ENCODE assay signal across 8 mouse cellular contexts in genomic region chr7:133775796-133776625, GRCm38 (mm10). TPM values are rescaled to one million over a fixed set of nuclear protein-coding genes. Genes with fewer than 3 reads are reported as not detected.
A peak's percentile ranks its signal among the peaks of the same experiment; 100 is the strongest.
DNase-seq lines count a peak whose midpoint lies in the region; ATAC-seq and TF ChIP-seq lines count a peak whose summit lies in the region.

No protein-coding gene starts in this region.

- no peak for TF ChIP-seq CTCF in lung, adult 2 months (IDR thresholded peaks at IDR 0.05; ENCODE audit: insufficient read depth, low read length)
- no peak for TF ChIP-seq CTCF in Patski (IDR thresholded peaks at IDR 0.05)

- H3K4me1 ChIP-seq in lung, adult 2 months (ENCODE audit: control insufficient read depth, insufficient read depth, low read length), result peaks cover 7% of the 10 kb centered on the region
- H3K4me1 ChIP-seq in limb, embryonic 13.5 days, result peaks cover 10% of the 10 kb centered on the region
- peaks cover 14% of the 10 kb centered on the region for H3K4me1 ChIP-seq in midbrain, embryonic 16.5 days (ENCODE audit: control insufficient read depth, insufficient read depth, low read length)

- no peaks in the 10 kb centered on the region for H3K27me3 ChIP-seq in Patski
- peaks cover 36% of the 10 kb centered on the region for H3K27me3 ChIP-seq in limb, embryonic 13.5 days
- H3K27me3 ChIP-seq in midbrain, embryonic 16.5 days (ENCODE audit: control insufficient read depth, insufficient read depth, low read depth, low read length), result no peaks in the 10 kb centered on the region

- H3K27ac ChIP-seq in limb, embryonic 13.5 days, result no peak overlapping the region
- H3K27ac ChIP-seq in midbrain, embryonic 16.5 days (ENCODE audit: low read length), result no peak overlapping the region; the same call in 1 of the 2 replicates

- H3K36me3 ChIP-seq in limb, embryonic 13.5 days, result no peaks in the 10 kb centered on the region
- H3K36me3 ChIP-seq in midbrain, embryonic 16.5 days (ENCODE audit: control insufficient read depth, insufficient read depth, low read length), result no peaks in the 10 kb centered on the region

- in situ Hi-C loops in Patski (cut with MboI; ENCODE audit: low pct_unique_long_range_greater_than_20kb), result no loop called here

- H3K4me2 ChIP-seq in limb, embryonic 13.5 days (replicated peaks), result peak overlapping the region; percentile 86
- H3K4me2 ChIP-seq in midbrain, embryonic 16.5 days (ENCODE audit: low read length), result peak overlapping the region; percentile 83

- peak; percentile 38 for ATAC-seq in Patski
- ATAC-seq in erythroblast, adult 5-6 weeks (replicated peaks; ENCODE audit: low FRiP score, poor library complexity, severe bottlenecking), result peak; percentile 61
- ATAC-seq in limb, embryonic 13.5 days (ENCODE audit: low FRiP score, low read depth), result no peak; the same call in 1 of the 2 replicates
- peak; percentile 85 for ATAC-seq in midbrain, embryonic 16.5 days

- no peaks in the 10 kb centered on the region for H3K9me3 ChIP-seq in limb, embryonic 13.5 days
- H3K9me3 ChIP-seq in midbrain, embryonic 16.5 days (replicated peaks; ENCODE audit: control insufficient read depth, low read length, poor library complexity, severe bottlenecking), result no peaks in the 10 kb centered on the region

- no peak for TF ChIP-seq POLR2A in lung, adult 2 months (IDR thresholded peaks at IDR 0.05; ENCODE audit: borderline replicate concordance, extremely low read depth, low read depth, low read length)

- DNase-seq in lung, adult 2 months, result no peak
- no peak for DNase-seq in lung, postnatal 4 days
- DNase-seq in Patski (ENCODE audit: low read depth, low spot score), result no peak
- DNase-seq in heart, postnatal 4 days, result peak; percentile 37
- no peak for DNase-seq in B cell, adult 2 months

- POLR2A ChIA-PET in Patski (lab: Charles Lee), result interaction anchor here (0.7 to 2.4 kb wide), 4 partner anchors 11 to 68 kb away, joined by 3 to 8 read pairs (median 4); no protein-coding TSS in a partner anchor

- H3K9ac ChIP-seq in limb, embryonic 13.5 days, result peak overlapping the region; percentile 76
- peak overlapping the region; percentile 84 for H3K9ac ChIP-seq in midbrain, embryonic 16.5 days (ENCODE audit: low read depth, low read length)

- H3K4me3 ChIP-seq in lung, adult 2 months (replicated peaks; ENCODE audit: extremely low read depth, low read depth, low read length), result peak overlapping the region; percentile 84
- peak overlapping the region; percentile 75 for H3K4me3 ChIP-seq in limb, embryonic 13.5 days
- H3K4me3 ChIP-seq in midbrain, embryonic 16.5 days (ENCODE audit: low read depth, low read length), result peak overlapping the region; percentile 81

- WGBS in lung, adult 2 months, result 4% methylated on average over 37 of the region's 38 CpGs
- 5% methylated on average over 38 of the region's 38 CpGs for WGBS in limb, embryonic 13.5 days
- WGBS in midbrain, embryonic 16.5 days, result 1% methylated on average over 37 of the region's 38 CpGs

- CTCF ChIA-PET in Patski (lab: Charles Lee), result interaction anchor here (1.0 to 2.2 kb wide), 2 partner anchors 18 to 20 kb away, joined by 4 to 7 read pairs; no protein-coding TSS in a partner anchor

RNA-seq across cellular contexts. Expression of gene Fank1, which starts 0.7 kb away (rescaled TPM):
- 1.0 and 3.3 TPM in 2 replicates for polyA plus RNA-seq in lung, adult 2 months (2012; rRNA removed)
- 2.4 TPM for polyA plus RNA-seq in Patski (2021)
- not detected in 2 replicates for total RNA-seq in erythroblast, adult 5-6 weeks (2015; ENCODE audit: low replicate concordance)
- not detected in 2 replicates for total RNA-seq in erythroblast, adult 5-6 weeks (2017; ENCODE audit: low replicate concordance)
- not detected for total RNA-seq in heart, postnatal 4 days (2021)
- 0.17 and 0.22 TPM in 2 replicates for polyA plus RNA-seq in limb, embryonic 13.5 days (2015; fragmentation: Nextera tagmentation; extraction: Ambion mirVana)
- polyA plus RNA-seq in midbrain, embryonic 16.5 days (2015; fragmentation: Nextera tagmentation; extraction: Ambion mirVana), result 5.2 and 7.9 TPM in 2 replicates

RNA-seq across cellular contexts. Expression of gene Dhx32, which starts 6.5 kb away (rescaled TPM):
- polyA plus RNA-seq in lung, adult 2 months (2012; rRNA removed), result 14.2 and 22.2 TPM in 2 replicates
- 45.6 TPM for polyA plus RNA-seq in Patski (2021)
- 4.2 and 24.2 TPM in 2 replicates for total RNA-seq in erythroblast, adult 5-6 weeks (2015; ENCODE audit: low replicate concordance)
- 4.8 and 10.5 TPM in 2 replicates for total RNA-seq in erythroblast, adult 5-6 weeks (2017; ENCODE audit: low replicate concordance)
- total RNA-seq in heart, postnatal 4 days (2021), result 10 to 100 TPM; 39.0 to 41.5 TPM
- 17.9 and 18.6 TPM in 2 replicates for polyA plus RNA-seq in limb, embryonic 13.5 days (2015; fragmentation: Nextera tagmentation; extraction: Ambion mirVana)
- polyA plus RNA-seq in midbrain, embryonic 16.5 days (2015; fragmentation: Nextera tagmentation; extraction: Ambion mirVana), result 43.2 and 46.3 TPM in 2 replicates
